Comparison of ENCODE assay signal across 10 mouse cellular contexts in the genomic region with DNA sequence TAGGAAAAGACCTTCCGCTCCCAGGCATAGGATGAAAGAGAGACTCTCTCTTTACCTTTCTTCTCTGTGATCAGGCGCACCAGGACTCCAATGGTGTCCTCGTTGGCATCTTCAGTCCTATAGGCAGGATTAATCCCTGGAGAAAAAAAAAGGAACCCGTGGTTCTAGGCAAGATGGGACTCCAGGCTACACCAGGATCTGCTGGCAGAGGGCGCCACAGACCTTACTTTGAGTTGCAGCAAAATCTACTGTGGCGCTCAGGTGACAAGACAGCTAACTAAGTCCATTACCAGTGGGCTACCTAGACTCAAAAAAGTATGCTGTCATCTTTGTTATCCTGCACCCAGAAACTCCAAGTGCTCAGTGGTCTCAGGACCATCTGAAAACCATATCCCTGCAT. TPM values are rescaled to one million over a fixed set of nuclear protein-coding genes. Genes with fewer than 3 reads are reported as not detected.
DNase-seq lines count a peak whose midpoint lies in the region; ATAC-seq lines count a peak whose summit lies in the region.
"Had no signal": no experiment of that assay in that cellular context is flagged by ENCODE, and none has a peak within 500 bp of the region (broad histone marks: within the 10 kb centered on the region; RNA-seq: fewer than 3 reads in every experiment).

No protein-coding gene starts in this region.

- 0 out of 2 replicates have a peak, but pooled peaks cover 4% of the 10 kb centered on the region for H3K36me3 ChIP-seq in kidney, embryonic 15.5 days
- H3K36me3 ChIP-seq in limb, embryonic 11.5 days (ENCODE audit: control insufficient read depth, insufficient read depth, low read length): peaks cover 4% of the 10 kb centered on the region

- peak; percentile 56 for DNase-seq in kidney, adult 11 months
- peak; percentile 79 for DNase-seq in R1 (ENCODE audit: low read depth, low spot score)
- DNase-seq in cerebellum, postnatal 36 days: peak; percentile 72 to 76
- DNase-seq in induced T-regulatory cell, adult 2 months (ENCODE audit: low read depth): peak; percentile 82
- DNase-seq in limb, embryonic 11.5 days (ENCODE audit: low spot score): peak; percentile 77
- peak; percentile 68 for DNase-seq in ovary, postnatal 36 days (ENCODE audit: low spot score)
- peak; percentile 75 for DNase-seq in thymus, postnatal 25 days

- H3K4me3 ChIP-seq in kidney, embryonic 15.5 days (replicated peaks): no peak overlapping the region
- H3K4me3 ChIP-seq in limb, embryonic 11.5 days (ENCODE audit: low read depth, low read length): no peak overlapping the region
- H3K4me3 ChIP-seq: embryonic facial prominence, embryonic 13.5 days; megakaryocyte, embryonic 14.5 days had no signal

- no peaks in the 10 kb centered on the region for H3K9me3 ChIP-seq in kidney, embryonic 15.5 days (replicated peaks)
- no peaks in the 10 kb centered on the region for H3K9me3 ChIP-seq in limb, embryonic 11.5 days (ENCODE audit: control insufficient read depth, low read length)
- H3K9me3 ChIP-seq: embryonic facial prominence, embryonic 13.5 days; megakaryocyte, embryonic 14.5 days had no signal

- no peak overlapping the region for H3K4me2 ChIP-seq in kidney, embryonic 15.5 days
- no peak overlapping the region for H3K4me2 ChIP-seq in limb, embryonic 11.5 days (ENCODE audit: low read depth, severe bottlenecking)
- H3K4me2 ChIP-seq: embryonic facial prominence, embryonic 13.5 days had no signal

- H3K4me1 ChIP-seq in kidney, embryonic 15.5 days: peaks cover 32% of the 10 kb centered on the region
- H3K4me1 ChIP-seq in limb, embryonic 11.5 days (ENCODE audit: control insufficient read depth, insufficient read depth, low read length): peaks cover 18% of the 10 kb centered on the region

- 35% methylated on average over 6 of the region's 6 CpGs for WGBS in kidney, embryonic 15.5 days
- 37% methylated on average over 6 of the region's 6 CpGs for WGBS in limb, embryonic 11.5 days

- no peak for ATAC-seq in kidney, embryonic 15.5 days (replicated peaks; ENCODE audit: low FRiP score)
- ATAC-seq in limb, embryonic 11.5 days (ENCODE audit: insufficient number of reproducible peaks, low FRiP score, low TSS enrichment, low read depth): no peak

- H3K9ac ChIP-seq in kidney, embryonic 15.5 days: no peak overlapping the region
- no peak overlapping the region for H3K9ac ChIP-seq in limb, embryonic 11.5 days (ENCODE audit: low read length)
- H3K9ac ChIP-seq: embryonic facial prominence, embryonic 13.5 days had no signal

- no peaks in the 10 kb centered on the region for H3K27me3 ChIP-seq in kidney, embryonic 15.5 days
- H3K27me3 ChIP-seq in limb, embryonic 11.5 days (ENCODE audit: control insufficient read depth, insufficient read depth, low read length): no peaks in the 10 kb centered on the region
- H3K27me3 ChIP-seq: embryonic facial prominence, embryonic 13.5 days; megakaryocyte, embryonic 14.5 days had no signal

- no peak overlapping the region for H3K27ac ChIP-seq in kidney, embryonic 15.5 days
- no peak overlapping the region for H3K27ac ChIP-seq in limb, embryonic 11.5 days (replicated peaks; ENCODE audit: low read depth, low read length)
- H3K27ac ChIP-seq: embryonic facial prominence, embryonic 13.5 days had no signal

RNA-seq across cellular contexts. Expression of gene Relt, which starts 14.5 kb away (rescaled TPM):
- 3.8 and 4.9 TPM in 2 replicates for polyA plus RNA-seq in kidney, embryonic 15.5 days (2015; fragmentation: Nextera tagmentation; extraction: Ambion mirVana)
- polyA plus RNA-seq in limb, embryonic 11.5 days (2014; fragmentation: Nextera tagmentation; extraction: Ambion mirVana): 2.6 and 4.1 TPM in 2 replicates
